Mouse (Mus musculus): Measurements from ENCODE around the gene Chp2. TPM values are rescaled to one million over a fixed set of nuclear protein-coding genes. Genes with fewer than 3 reads are reported as not detected.
"Not testable (repeated sequence)": the region's sequence is repeated elsewhere in the genome, so short reads cannot be mapped to it uniquely, and the experiment has no call there.

Gene Chp2
- polyA plus RNA-seq, 1 experiment: not detected

- no peaks in the 10 kb centered on the region for H3K36me3 ChIP-seq (replicated peaks; ENCODE audit: low read length)
Observed at GRCm38 (mm10) chr7:122238939-122239338, 19.6 kb downstream of the Chp2 start.

GRCm38 (mm10) chr7:122240413-122241119, 21.3 kb downstream of the Chp2 start:
- Histone ChIP-seq H3K36me3 (replicated peaks; ENCODE audit: low read length) (no peaks in the 10 kb centered on the region), H3K9me3 (0 out of 2 replicates have a peak, but pooled peaks cover 3% of the 10 kb centered on the region), H3K4me3 (replicated peaks) (no peak overlapping the region), H3K4me1 (no peaks in the 10 kb centered on the region), H3K27me3 (replicated peaks) (peaks cover 3% of the 10 kb centered on the region)
- no peak for TF ChIP-seq FLI1 (IDR thresholded peaks at IDR 0.05; ENCODE audit: low read length)

More at GRCm38 (mm10) chr7:122238939-122239338, 19.6 kb downstream of the Chp2 start:
- no peak overlapping the region for H3K4me3 ChIP-seq (replicated peaks)
- no peaks in the 10 kb centered on the region for H3K4me1 ChIP-seq
- peaks cover 7% of the 10 kb centered on the region for H3K27me3 ChIP-seq (replicated peaks)
- TF ChIP-seq FLI1 (IDR thresholded peaks at IDR 0.05; ENCODE audit: low read length): no peak
- no peak for TF ChIP-seq GATA1 (IDR thresholded peaks at IDR 0.05; ENCODE audit: borderline replicate concordance, low read length)
- 0 out of 2 replicates have a peak, but pooled peaks cover 3% of the 10 kb centered on the region for H3K9me3 ChIP-seq

DNA sequence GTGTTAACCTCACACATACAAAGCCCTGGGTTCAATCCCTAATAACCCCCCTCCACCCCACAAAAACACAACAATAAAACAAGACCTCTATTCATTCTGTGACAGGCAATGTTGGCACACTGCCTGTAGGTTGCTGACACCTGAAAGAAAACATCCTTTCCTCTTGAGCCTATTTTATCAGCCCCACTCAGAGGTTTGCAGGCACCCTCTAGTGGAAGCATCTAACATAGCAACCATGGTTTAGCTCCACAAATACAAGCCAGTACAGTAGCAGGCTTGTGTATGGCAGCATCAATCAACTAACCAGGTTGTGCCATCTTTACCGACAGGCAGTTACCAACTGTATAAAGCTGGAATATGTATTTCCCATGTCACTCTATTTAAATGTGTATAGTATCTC, 23.0 kb downstream of the Chp2 start:
- H3K27me3 ChIP-seq (replicated peaks): peaks cover 6% of the 10 kb centered on the region
- H3K36me3 ChIP-seq (replicated peaks; ENCODE audit: low read length): no peaks in the 10 kb centered on the region
- no peaks in the 10 kb centered on the region for H3K4me1 ChIP-seq
- TF ChIP-seq GATA1 (IDR thresholded peaks at IDR 0.05; ENCODE audit: borderline replicate concordance, low read length): no peak
- TF ChIP-seq FLI1 (IDR thresholded peaks at IDR 0.05; ENCODE audit: low read length): no peak
- H3K9me3 ChIP-seq: 0 out of 2 replicates have a peak, but pooled peaks cover 3% of the 10 kb centered on the region
- H3K4me3 ChIP-seq (replicated peaks): no peak overlapping the region

DNA sequence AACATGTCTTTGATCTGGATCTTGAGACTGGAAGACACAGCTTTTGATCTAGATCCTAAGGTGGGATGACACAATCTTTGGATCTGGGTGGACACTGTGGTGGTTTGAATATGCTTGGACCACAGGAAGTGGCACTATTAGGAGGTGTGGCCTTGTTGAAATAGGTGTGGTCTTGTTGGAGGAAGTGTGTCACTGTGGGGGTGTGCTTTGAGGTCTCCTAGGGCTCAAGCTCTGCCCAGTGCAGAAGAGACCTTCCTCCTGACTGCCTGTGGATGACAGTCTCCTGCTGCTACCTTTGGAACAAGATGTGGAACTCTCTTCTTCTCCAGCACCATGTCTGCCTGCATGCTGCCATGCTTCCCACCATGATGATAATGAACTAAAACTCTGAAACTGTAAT, 23.4 kb downstream of the Chp2 start:
- H3K36me3 ChIP-seq (replicated peaks; ENCODE audit: low read length); H3K4me3 ChIP-seq (replicated peaks); H3K4me1 ChIP-seq; H3K27me3 ChIP-seq (replicated peaks); H3K9me3 ChIP-seq: not testable (repeated sequence)

GRCm38 (mm10) chr7:122244166-122244565, 24.9 kb downstream of the Chp2 start:
- no peaks in the 10 kb centered on the region for H3K36me3 ChIP-seq (replicated peaks; ENCODE audit: low read length)
- H3K27me3 ChIP-seq (replicated peaks): peaks cover 9% of the 10 kb centered on the region
- H3K4me3 ChIP-seq (replicated peaks): no peak overlapping the region
- H3K9me3 ChIP-seq: no peaks in the 10 kb centered on the region
- TF ChIP-seq GATA1 (IDR thresholded peaks at IDR 0.05; ENCODE audit: borderline replicate concordance, low read length) (no peak), FLI1 (IDR thresholded peaks at IDR 0.05; ENCODE audit: low read length) (no peak)
- H3K4me1 ChIP-seq: no peaks in the 10 kb centered on the region

GRCm38 (mm10) chr7:122244584-122244983, 25.3 kb downstream of the Chp2 start:
- Histone ChIP-seq H3K9me3 (no peaks in the 10 kb centered on the region), H3K4me3 (replicated peaks) (no peak overlapping the region), H3K27me3 (replicated peaks) (peaks cover 9% of the 10 kb centered on the region), H3K36me3 (replicated peaks; ENCODE audit: low read length) (no peaks in the 10 kb centered on the region), H3K4me1 (no peaks in the 10 kb centered on the region)
- no peak for TF ChIP-seq FLI1 (IDR thresholded peaks at IDR 0.05; ENCODE audit: low read length)
- TF ChIP-seq GATA1 (IDR thresholded peaks at IDR 0.05; ENCODE audit: borderline replicate concordance, low read length): no peak

GRCm38 (mm10) chr7:122245976-122246375, 26.7 kb downstream of the Chp2 start:
- H3K36me3 ChIP-seq (replicated peaks; ENCODE audit: low read length): no peaks in the 10 kb centered on the region
- TF ChIP-seq GATA1 (IDR thresholded peaks at IDR 0.05; ENCODE audit: borderline replicate concordance, low read length) (no peak), FLI1 (IDR thresholded peaks at IDR 0.05; ENCODE audit: low read length) (no peak)
- no peaks in the 10 kb centered on the region for H3K4me1 ChIP-seq
- H3K4me3 ChIP-seq (replicated peaks): no peak overlapping the region
- H3K9me3 ChIP-seq: no peaks in the 10 kb centered on the region
- H3K27me3 ChIP-seq (replicated peaks): peaks cover 9% of the 10 kb centered on the region

- H3K9me3 ChIP-seq: no peaks in the 10 kb centered on the region
- TF ChIP-seq FLI1 (IDR thresholded peaks at IDR 0.05; ENCODE audit: low read length) (no peak), GATA1 (IDR thresholded peaks at IDR 0.05; ENCODE audit: borderline replicate concordance, low read length) (no peak)
- peaks cover 9% of the 10 kb centered on the region for H3K27me3 ChIP-seq (replicated peaks)
- peaks cover 10% of the 10 kb centered on the region for H3K4me1 ChIP-seq
- H3K4me3 ChIP-seq (replicated peaks): no peak overlapping the region
- H3K36me3 ChIP-seq (replicated peaks; ENCODE audit: low read length): no peaks in the 10 kb centered on the region
Observed at GRCm38 (mm10) chr7:122247254-122247864, 28.1 kb downstream of the Chp2 start.

- Histone ChIP-seq H3K4me3 (replicated peaks) (no peak overlapping the region), H3K27me3 (replicated peaks) (peaks cover 19% of the 10 kb centered on the region), H3K36me3 (replicated peaks; ENCODE audit: low read length) (no peaks in the 10 kb centered on the region), H3K9me3 (no peaks in the 10 kb centered on the region), H3K4me1 (peaks cover 10% of the 10 kb centered on the region)
- TF ChIP-seq FLI1 (IDR thresholded peaks at IDR 0.05; ENCODE audit: low read length): no peak
- no peak for TF ChIP-seq GATA1 (IDR thresholded peaks at IDR 0.05; ENCODE audit: borderline replicate concordance, low read length)
Observed at GRCm38 (mm10) chr7:122249321-122249821, 30.1 kb downstream of the Chp2 start.

DNA sequence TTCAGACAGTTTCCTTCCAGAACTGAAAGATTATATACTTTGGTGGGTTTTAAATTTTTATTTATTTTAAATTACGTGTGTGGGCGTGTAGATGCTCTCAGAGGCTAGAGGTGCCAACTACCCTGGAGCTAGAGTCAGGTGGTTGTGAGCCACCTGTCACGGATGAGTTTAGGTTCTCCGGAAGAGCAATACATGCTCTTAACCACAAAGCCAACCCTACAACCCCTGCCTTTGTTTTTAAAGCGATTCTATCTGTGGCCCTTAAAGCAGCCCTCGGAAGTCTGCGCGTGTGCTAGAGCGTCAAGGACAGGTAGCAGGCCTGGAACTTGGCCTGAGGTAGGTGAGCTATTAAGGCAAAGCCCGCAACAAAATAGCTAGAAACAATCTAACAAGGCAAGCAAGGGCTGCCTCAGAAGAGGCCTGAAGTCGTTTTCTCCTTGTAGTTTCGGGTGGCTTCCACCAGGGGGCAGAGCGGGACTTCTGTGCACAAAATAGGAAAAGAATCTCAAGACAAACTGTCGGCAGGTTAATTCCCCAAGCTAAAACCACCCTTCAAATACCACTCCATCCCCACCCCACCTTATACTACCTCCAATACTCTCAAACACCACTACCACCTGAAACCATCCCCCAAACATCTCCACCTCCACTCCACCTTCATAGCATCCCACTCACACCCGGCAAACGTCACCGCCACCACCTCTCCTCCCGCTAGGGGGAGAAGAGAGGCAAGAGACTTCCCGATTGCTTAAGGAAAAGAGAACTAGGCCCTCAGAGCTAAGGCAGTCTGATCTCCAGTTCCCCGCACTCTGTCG, 32.1 kb downstream of the Chp2 start:
- Histone ChIP-seq H3K4me3 (replicated peaks) (peak overlapping the region; percentile 76), H3K36me3 (replicated peaks; ENCODE audit: low read length) (no peaks in the 10 kb centered on the region), H3K9me3 (no peaks in the 10 kb centered on the region), H3K4me1 (peaks cover 10% of the 10 kb centered on the region), H3K27me3 (replicated peaks) (peaks cover 22% of the 10 kb centered on the region)
- TF ChIP-seq FLI1 (IDR thresholded peaks at IDR 0.05; ENCODE audit: low read length) (no peak), GATA1 (IDR thresholded peaks at IDR 0.05; ENCODE audit: borderline replicate concordance, low read length) (no peak)

Data from megakaryocyte, embryonic 14.5 days (primary cell).